Mouse (Mus musculus): Measurements from ENCODE around the gene Prpf38b. TPM values are rescaled to one million over a fixed set of nuclear protein-coding genes. Genes with fewer than 3 reads are reported as not detected.
A peak's percentile ranks its signal among the peaks of the same experiment; 100 is the strongest.

The Prpf38b gene
- polyA plus RNA-seq, 1 experiment from 2014 or later, result 72.0 TPM

GRCm38 (mm10) chr3:108900681-108901080 lies 10.8 kb downstream of the Prpf38b start:
- Histone ChIP-seq H3K4me2 (no peak overlapping the region), H3K36me3 (ENCODE audit: insufficient read depth) (peaks cover 49% of the 10 kb centered on the region), H3K9me3 (ENCODE audit: low read depth, low read length) (no peaks in the 10 kb centered on the region), H3K27ac (ENCODE audit: low read depth) (no peak overlapping the region), H3K27me3 (ENCODE audit: insufficient read depth, low read length) (no peaks in the 10 kb centered on the region), H3K4me3 (ENCODE audit: low read depth, low read length) (no peak overlapping the region), H3K9ac (no peak overlapping the region), H3K4me1 (ENCODE audit: insufficient read depth) (no peaks in the 10 kb centered on the region)
- WGBS, result 70% methylated on average over 5 of the region's 5 CpGs
- ATAC-seq (ENCODE audit: insufficient read depth) (no peak), DNase-seq (no peak)
- no peak for TF ChIP-seq CTCF (IDR thresholded peaks at IDR 0.05; ENCODE audit: low read depth)

GRCm38 (mm10) chr3:108900147-108900546 lies 11.4 kb downstream of the Prpf38b start:
- no peak overlapping the region for H3K4me2 ChIP-seq
- WGBS, result 79% methylated on average over 3 of the region's 3 CpGs
- H3K4me1 ChIP-seq (ENCODE audit: insufficient read depth), result no peaks in the 10 kb centered on the region
- H3K9ac ChIP-seq, result no peak overlapping the region
- ATAC-seq (ENCODE audit: insufficient read depth) (no peak), DNase-seq (peak; percentile 19)
- H3K27ac ChIP-seq (ENCODE audit: low read depth), result no peak overlapping the region
- peaks cover 44% of the 10 kb centered on the region for H3K36me3 ChIP-seq (ENCODE audit: insufficient read depth)
- H3K27me3 ChIP-seq (ENCODE audit: insufficient read depth, low read length), result no peaks in the 10 kb centered on the region
- H3K9me3 ChIP-seq (ENCODE audit: low read depth, low read length), result no peaks in the 10 kb centered on the region
- no peak overlapping the region for H3K4me3 ChIP-seq (ENCODE audit: low read depth, low read length)
- no peak for TF ChIP-seq CTCF (IDR thresholded peaks at IDR 0.05; ENCODE audit: low read depth)

- WGBS, result 95% methylated on average over 4 of the region's 4 CpGs
- H3K9ac ChIP-seq, result no peak overlapping the region
These were observed 12.9 kb downstream of the Prpf38b start for GRCm38 (mm10) chr3:108898640-108899039.

GRCm38 (mm10) chr3:108892914-108893313 lies 18.6 kb downstream of the Prpf38b start:
- no peak overlapping the region for H3K4me2 ChIP-seq
- no peaks in the 10 kb centered on the region for H3K4me1 ChIP-seq (ENCODE audit: insufficient read depth)
- H3K27ac ChIP-seq (ENCODE audit: low read depth), result no peak overlapping the region
- H3K9me3 ChIP-seq (ENCODE audit: low read depth, low read length), result no peaks in the 10 kb centered on the region
- TF ChIP-seq CTCF (IDR thresholded peaks at IDR 0.05; ENCODE audit: low read depth), result no peak
- no peak overlapping the region for H3K4me3 ChIP-seq (ENCODE audit: low read depth, low read length)
- H3K9ac ChIP-seq, result no peak overlapping the region
- no peaks in the 10 kb centered on the region for H3K27me3 ChIP-seq (ENCODE audit: insufficient read depth, low read length)
- no peak for DNase-seq
- 62% methylated on average over 4 of the region's 4 CpGs for WGBS
- no peak for ATAC-seq (ENCODE audit: insufficient read depth)
- H3K36me3 ChIP-seq (ENCODE audit: insufficient read depth), result no peaks in the 10 kb centered on the region

More at GRCm38 (mm10) chr3:108898640-108899039, 12.9 kb downstream of the Prpf38b start:
- Histone ChIP-seq H3K9me3 (ENCODE audit: low read depth, low read length) (no peaks in the 10 kb centered on the region), H3K4me2 (no peak overlapping the region), H3K36me3 (ENCODE audit: insufficient read depth) (peaks cover 29% of the 10 kb centered on the region), H3K4me1 (ENCODE audit: insufficient read depth) (no peaks in the 10 kb centered on the region), H3K27me3 (ENCODE audit: insufficient read depth, low read length) (no peaks in the 10 kb centered on the region), H3K27ac (ENCODE audit: low read depth) (no peak overlapping the region), H3K4me3 (ENCODE audit: low read depth, low read length) (no peak overlapping the region)
- no peak for ATAC-seq (ENCODE audit: insufficient read depth)
- no peak for DNase-seq
- TF ChIP-seq CTCF (IDR thresholded peaks at IDR 0.05; ENCODE audit: low read depth), result no peak

GRCm38 (mm10) chr3:108892080-108892479 lies 19.4 kb downstream of the Prpf38b start:
- Histone ChIP-seq H3K36me3 (ENCODE audit: insufficient read depth) (no peaks in the 10 kb centered on the region), H3K9me3 (ENCODE audit: low read depth, low read length) (no peaks in the 10 kb centered on the region), H3K4me3 (ENCODE audit: low read depth, low read length) (no peak overlapping the region), H3K4me1 (ENCODE audit: insufficient read depth) (no peaks in the 10 kb centered on the region; the same call in 1 of the 2 replicates), H3K9ac (no peak overlapping the region), H3K27ac (ENCODE audit: low read depth) (no peak overlapping the region), H3K27me3 (ENCODE audit: insufficient read depth, low read length) (no peaks in the 10 kb centered on the region), H3K4me2 (no peak overlapping the region)
- no peak for ATAC-seq (ENCODE audit: insufficient read depth)
- no peak for DNase-seq
- WGBS, result 50% methylated on average over 1 of the region's 1 CpGs
- TF ChIP-seq CTCF (IDR thresholded peaks at IDR 0.05; ENCODE audit: low read depth), result no peak

GRCm38 (mm10) chr3:108889908-108890307 lies 21.6 kb downstream of the Prpf38b start, which contains the start of gene Fndc7:
Gene Fndc7, minus strand, starts transcription at chr3:108890008.
- Histone ChIP-seq H3K4me3 (ENCODE audit: low read depth, low read length) (no peak within 1 kb of the TSS), H3K27ac (ENCODE audit: low read depth) (no peak within 1 kb of the TSS), H3K27me3 (ENCODE audit: insufficient read depth, low read length) (no peaks in the 10 kb centered on the region), H3K9me3 (ENCODE audit: low read depth, low read length) (no peaks in the 10 kb centered on the region), H3K4me1 (ENCODE audit: insufficient read depth) (peaks cover 7% of the 10 kb centered on the region; the same call in 1 of the 2 replicates), H3K9ac (no peak within 1 kb of the TSS), H3K36me3 (ENCODE audit: insufficient read depth) (no peaks in the 10 kb centered on the region), H3K4me2 (no peak within 1 kb of the TSS)
- no peak for TF ChIP-seq CTCF (IDR thresholded peaks at IDR 0.05; ENCODE audit: low read depth)
- DNase-seq, result no peak
- ATAC-seq (ENCODE audit: insufficient read depth), result no peak
- 79% methylated on average over 1 of the region's 1 CpGs for WGBS

GRCm38 (mm10) chr3:108887618-108887975 lies 23.9 kb downstream of the Prpf38b start:
- DNase-seq, result no peak
- no peaks in the 10 kb centered on the region for H3K27me3 ChIP-seq (ENCODE audit: insufficient read depth, low read length)
- H3K27ac ChIP-seq (ENCODE audit: low read depth), result no peak overlapping the region
- peaks cover 7% of the 10 kb centered on the region; the same call in 1 of the 2 replicates for H3K4me1 ChIP-seq (ENCODE audit: insufficient read depth)
- no peaks in the 10 kb centered on the region for H3K36me3 ChIP-seq (ENCODE audit: insufficient read depth)
- no peaks in the 10 kb centered on the region for H3K9me3 ChIP-seq (ENCODE audit: low read depth, low read length)
- no peak overlapping the region for H3K9ac ChIP-seq
- WGBS, result 88% methylated on average over 3 of the region's 3 CpGs
- no peak overlapping the region for H3K4me3 ChIP-seq (ENCODE audit: low read depth, low read length)
- ATAC-seq (ENCODE audit: insufficient read depth), result no peak
- TF ChIP-seq CTCF (IDR thresholded peaks at IDR 0.05; ENCODE audit: low read depth), result no peak
- H3K4me2 ChIP-seq, result no peak overlapping the region

Measured in lung, embryonic 14.5 days (tissue).